Mouse (Mus musculus): ENCODE measurements around the gene Hnrnpab.

Gene Hnrnpab

GRCm38 (mm10) chr11:51602253-51602652 is 4.4 kb downstream of the Hnrnpab start:
- DNase-seq: no peak

GRCm38 (mm10) chr11:51597553-51597952 is 9.1 kb downstream of the Hnrnpab start:
- DNase-seq: no peak

DNA sequence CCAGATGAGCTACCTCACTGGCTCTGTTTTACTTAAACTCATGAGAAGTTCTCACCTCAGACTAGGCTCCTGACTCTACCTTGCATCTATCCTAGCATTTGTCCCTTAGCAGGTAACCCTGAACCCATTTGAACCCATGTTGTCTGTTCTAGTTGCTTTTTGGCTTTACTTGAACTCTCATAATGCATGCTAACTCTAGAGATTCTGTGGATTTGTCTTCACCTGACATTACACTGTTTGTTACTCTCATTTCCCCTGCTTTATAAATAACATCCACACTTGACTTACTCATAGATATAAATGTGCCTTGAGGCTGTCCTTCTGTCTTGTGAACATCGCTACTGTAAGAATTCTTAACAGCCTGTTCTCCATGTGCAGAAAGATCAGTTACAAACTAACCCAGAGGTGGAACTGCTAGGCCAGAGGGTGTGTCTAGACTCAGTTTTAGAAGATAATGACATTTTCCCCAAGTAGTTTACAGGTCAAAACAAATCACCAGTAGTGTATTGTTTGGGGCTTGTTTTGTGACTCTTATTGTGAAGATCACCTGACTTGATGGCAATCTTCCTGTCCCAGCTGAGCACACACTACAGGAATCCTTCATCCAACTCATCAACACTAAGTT is 11.1 kb downstream of the Hnrnpab start:
- DNase-seq: no peak

- DNase-seq: no peak
Observed at GRCm38 (mm10) chr11:51594715-51595350, 11.8 kb downstream of the Hnrnpab start.

- no peak for DNase-seq
Observed at GRCm38 (mm10) chr11:51593849-51594248, 12.8 kb downstream of the Hnrnpab start.

DNA sequence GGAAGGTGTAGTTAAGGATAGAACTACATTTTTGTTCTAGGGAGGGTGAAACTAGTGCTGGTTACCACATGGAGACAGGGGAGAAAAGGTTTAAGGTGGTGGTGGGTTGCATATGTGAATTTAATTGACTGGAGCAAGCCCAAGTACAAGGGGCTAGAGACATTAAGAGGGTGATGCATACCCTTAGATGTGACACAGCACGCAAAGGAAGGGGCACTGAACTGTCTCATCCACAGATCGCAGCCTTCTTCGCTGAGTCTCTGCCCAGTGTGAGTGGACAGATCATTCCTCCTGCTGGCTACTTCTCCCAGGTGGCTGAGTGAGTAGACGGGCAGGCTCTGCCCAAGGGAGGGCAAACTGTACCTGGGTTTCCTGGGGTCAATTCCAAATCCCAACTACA is 13.3 kb downstream of the Hnrnpab start:
- no peak for DNase-seq

DNA sequence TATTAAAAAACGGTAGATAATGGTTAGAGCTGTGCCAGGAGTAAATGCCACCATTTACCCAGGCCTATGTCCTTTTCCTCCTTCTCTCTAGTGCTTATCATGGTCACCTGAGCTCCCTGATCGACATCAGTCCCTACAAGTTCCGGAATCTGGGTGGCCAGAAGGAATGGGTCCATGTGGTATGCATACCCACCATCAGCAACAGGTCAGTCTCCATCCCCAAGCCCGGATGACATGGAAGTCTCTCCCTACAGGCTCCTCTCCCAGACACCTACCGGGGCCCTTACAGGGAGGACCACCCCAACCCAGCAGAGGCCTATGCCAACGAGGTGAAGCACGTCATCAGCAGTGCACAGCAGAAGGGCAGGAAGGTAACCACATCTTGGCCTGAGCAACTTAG is 14.7 kb downstream of the Hnrnpab start:
- no peak for DNase-seq

DNA sequence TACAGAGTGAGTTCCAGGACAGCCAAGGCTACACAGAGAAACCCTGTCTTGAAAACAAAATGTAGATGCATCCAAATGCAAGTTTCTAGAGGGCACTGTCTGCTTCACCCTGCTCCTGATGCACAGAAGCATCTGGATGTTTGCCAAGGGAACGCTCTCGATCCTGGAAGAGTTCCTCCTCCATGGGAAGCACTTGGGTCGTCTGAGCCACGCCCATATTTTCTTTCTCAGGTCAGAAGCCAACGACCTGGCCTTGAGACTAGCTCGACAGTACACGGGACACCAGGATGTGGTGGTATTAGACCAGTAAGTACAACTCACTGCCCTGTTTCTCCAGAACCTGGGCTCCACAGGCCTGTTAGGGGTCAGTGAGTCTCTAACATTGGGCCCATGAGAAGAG is 15.5 kb downstream of the Hnrnpab start:
- DNase-seq: peak; percentile 38

- no peak for DNase-seq
Observed at GRCm38 (mm10) chr11:51590002-51590401, 16.6 kb downstream of the Hnrnpab start.

DNA sequence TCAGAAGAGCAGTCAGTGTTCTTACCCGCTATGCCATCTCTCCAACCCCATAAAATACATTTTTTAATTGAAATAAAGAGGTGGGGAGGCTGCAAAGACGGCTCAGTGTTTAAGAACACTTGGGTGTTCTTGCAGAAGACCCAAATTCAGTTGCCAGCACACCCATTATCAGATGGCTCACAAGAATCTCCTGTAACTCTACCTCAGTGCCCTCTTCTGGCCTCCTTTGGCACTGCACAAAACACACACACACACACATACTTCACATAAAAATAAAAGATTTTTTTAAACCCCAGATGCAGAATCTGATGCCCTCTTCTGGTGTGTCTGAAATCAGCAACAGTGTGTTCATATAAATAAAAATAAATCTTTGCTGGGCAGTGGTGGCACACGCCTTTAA is 17.8 kb downstream of the Hnrnpab start:
- no peak for DNase-seq

DNA sequence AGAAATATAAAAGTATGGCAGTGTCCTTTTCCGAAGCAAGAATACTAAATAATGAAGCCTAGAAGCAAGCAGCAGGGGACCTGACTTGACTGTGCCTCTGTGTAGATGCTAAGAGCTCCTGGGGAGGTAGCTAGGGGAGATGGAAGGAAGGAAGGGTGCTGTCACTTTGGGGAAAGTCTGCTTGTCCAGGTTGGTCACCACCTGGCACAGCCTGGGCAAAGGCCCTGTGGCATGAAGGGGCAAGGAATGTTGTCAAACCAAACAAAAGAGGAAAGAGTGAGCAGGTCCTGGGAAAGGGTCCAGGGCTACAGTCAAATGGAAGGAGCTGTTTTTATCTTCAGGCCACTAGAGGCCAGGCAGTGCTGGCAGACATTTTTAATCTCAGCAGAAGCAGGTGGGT is 19.6 kb downstream of the Hnrnpab start:
- no peak for DNase-seq

GRCm38 (mm10) chr11:51586411-51586810 is 20.2 kb downstream of the Hnrnpab start:
- no peak for DNase-seq

- no peak for DNase-seq
Observed at GRCm38 (mm10) chr11:51585608-51586252, 20.9 kb downstream of the Hnrnpab start.

- peak; percentile 99 for DNase-seq
Observed at GRCm38 (mm10) chr11:51584431-51585248, 22.0 kb downstream of the Hnrnpab start, which contains the start of gene Phykpl. Phykpl (plus strand) TSS chr11:51584757.

DNA sequence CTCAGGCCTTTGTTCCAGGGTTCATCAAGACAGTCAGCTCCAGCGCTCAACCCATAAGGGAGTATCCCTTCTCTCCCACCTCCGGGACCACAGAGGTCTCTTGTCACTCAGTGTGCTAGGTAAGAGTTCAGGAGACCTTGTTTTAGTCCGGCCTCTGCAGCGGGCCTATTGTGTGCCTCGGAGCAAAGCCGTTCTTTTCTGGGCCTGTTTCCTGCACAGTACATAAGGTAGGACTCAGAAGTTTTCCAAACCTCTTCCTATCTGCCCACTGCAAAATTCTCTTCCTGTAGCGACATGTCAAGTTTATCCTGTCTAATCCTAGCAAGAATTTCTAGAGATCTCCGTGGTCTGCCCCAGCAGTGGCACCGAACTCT is 22.6 kb downstream of the Hnrnpab start:
- DNase-seq: no peak

- peak; percentile 94 for DNase-seq
Observed at GRCm38 (mm10) chr11:51582713-51583112, 23.9 kb downstream of the Hnrnpab start.

DNA sequence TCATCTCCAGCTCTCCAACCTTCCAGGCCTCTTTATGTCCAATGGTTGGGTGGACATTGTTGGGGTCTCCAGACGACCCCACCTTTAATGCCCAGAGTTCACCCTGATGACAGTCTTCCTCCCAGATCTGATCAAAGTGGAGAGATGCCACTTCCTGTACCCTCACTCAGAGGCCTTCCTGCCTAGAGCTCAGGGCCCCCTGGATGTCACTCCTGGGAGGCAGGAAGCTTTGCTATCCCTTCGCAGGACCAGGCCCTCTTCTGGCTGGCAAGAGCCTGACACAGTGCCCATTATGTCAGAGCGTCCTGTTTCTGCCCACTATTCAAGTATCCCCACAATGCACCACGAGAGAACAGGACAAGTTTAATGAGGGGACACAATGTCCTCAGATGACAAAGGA is 27.6 kb downstream of the Hnrnpab start:
- DNase-seq: no peak

DNA sequence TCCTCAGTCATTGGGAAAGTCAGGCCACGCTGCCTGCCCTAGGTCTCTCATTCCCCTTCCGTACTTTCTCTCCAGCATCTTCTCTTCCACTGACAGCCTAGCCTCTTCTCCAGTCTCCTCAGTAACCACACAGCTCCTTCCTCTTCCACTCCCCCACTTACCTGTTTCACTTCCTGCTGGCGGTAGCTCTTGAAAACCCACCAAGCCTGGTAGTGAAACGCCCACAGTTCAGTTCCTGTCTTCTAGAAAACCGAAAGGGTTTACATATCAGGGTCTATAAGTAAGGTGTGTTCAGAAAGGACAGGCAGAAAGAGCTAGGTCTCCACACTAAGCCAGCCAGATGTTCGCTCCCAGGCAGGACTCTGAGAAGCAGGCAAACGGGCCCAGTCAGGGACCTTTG is 29.1 kb downstream of the Hnrnpab start:
- DNase-seq: peak; percentile 34

DNA sequence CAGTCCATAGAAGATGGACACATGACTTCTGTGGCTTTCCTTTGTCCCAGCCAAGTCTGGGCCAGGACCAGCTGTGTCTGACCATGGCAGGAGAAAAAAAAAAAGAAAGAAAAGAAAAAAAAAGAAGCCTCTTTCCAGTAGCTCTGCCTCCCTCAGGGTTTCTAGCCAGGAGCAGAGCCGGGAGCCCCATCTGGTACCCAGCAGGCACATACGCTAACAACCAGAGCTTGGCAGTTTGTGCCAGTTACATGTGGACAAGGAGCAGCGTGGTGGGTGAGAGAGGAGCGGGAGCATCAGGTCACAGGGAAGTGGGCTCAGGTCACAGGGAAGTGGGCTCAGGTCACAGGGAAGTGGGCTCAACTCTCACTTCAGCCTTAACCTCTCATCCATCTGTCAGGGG is 30.2 kb downstream of the Hnrnpab start:
- no peak for DNase-seq

DNA sequence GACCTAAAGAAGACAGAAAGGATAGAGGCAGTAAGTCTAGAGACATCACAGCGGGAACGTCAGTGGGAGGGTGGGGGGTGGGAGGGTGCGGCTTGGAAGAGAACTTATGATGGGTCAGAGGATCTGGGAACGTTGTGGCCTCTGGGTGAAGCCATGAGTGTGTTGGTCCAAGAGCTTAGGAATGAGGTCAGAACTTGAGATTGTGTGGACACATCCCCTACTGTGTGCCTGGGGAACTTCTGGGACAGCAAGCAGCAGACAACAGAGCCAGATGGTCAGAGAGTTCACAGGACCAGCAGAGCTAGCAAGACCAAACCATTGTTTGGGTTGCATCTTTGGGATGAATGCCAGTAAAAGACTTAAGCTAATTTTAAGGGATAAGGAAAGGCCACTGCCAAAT is 37.8 kb downstream of the Hnrnpab start:
- DNase-seq: no peak

- DNase-seq: no peak
Observed at GRCm38 (mm10) chr11:51565951-51566350, 40.7 kb downstream of the Hnrnpab start.

GRCm38 (mm10) chr11:51565062-51565461 is 41.6 kb downstream of the Hnrnpab start:
- DNase-seq: no peak

GRCm38 (mm10) chr11:51563276-51563675 is 43.4 kb downstream of the Hnrnpab start:
- DNase-seq: no peak

DNA sequence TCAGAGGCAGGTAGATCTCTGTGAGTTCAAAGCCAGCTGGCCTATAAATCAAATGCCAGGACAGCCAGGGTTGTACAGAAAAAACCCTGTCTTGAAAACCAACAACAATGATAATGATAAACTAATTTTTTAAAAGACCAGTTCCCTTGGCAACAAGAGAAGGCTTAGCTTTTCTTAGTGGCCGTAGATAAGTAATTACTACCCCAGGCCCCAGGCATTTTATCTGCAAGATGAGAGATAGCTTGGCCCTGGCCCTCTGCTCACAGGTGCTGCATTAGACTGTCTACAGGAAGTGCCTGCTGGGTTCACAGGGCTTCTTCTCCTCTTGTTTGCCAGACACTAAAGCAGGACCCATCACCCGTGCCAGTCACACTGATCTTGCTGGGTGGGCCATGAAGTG is 51.6 kb downstream of the Hnrnpab start:
- no peak for DNase-seq

Data from lung, postnatal 36 days (tissue).